ENCODE assay signal across 8 mouse cellular contexts in genomic region chr9:118476766-118477271, GRCm38 (mm10). TPM values are rescaled to one million over a fixed set of nuclear protein-coding genes. Genes with fewer than 3 reads are reported as not detected.
DNase-seq lines count a peak whose midpoint lies in the region; ATAC-seq and TF ChIP-seq lines count a peak whose summit lies in the region.

No protein-coding gene starts in this region.

- under 1% methylated on average over 33 of the region's 33 CpGs for WGBS in kidney, embryonic 16.5 days
- WGBS in embryonic facial prominence, embryonic 10.5 days: under 1% methylated on average over 33 of the region's 33 CpGs
- WGBS in hindbrain, embryonic 16.5 days: under 1% methylated on average over 33 of the region's 33 CpGs
- WGBS in neural tube, embryonic 14.5 days: under 1% methylated on average over 33 of the region's 33 CpGs
- 3% methylated on average over 33 of the region's 33 CpGs for WGBS in thymus, adult 2 months

- H3K27ac ChIP-seq in kidney, embryonic 16.5 days (ENCODE audit: low read length): no peak overlapping the region
- H3K27ac ChIP-seq in embryonic facial prominence, embryonic 10.5 days (replicated peaks): no peak overlapping the region
- H3K27ac ChIP-seq in hindbrain, embryonic 16.5 days (ENCODE audit: low read depth, low read length): no peak overlapping the region
- no peak overlapping the region for H3K27ac ChIP-seq in neural tube, embryonic 14.5 days (ENCODE audit: low read depth, low read length)
- no peak overlapping the region for H3K27ac ChIP-seq in thymus, adult 2 months (ENCODE audit: control insufficient read depth, insufficient read depth, low read length)

- no peaks in the 10 kb centered on the region for H3K9me3 ChIP-seq in kidney, embryonic 16.5 days (ENCODE audit: low read length)
- no peaks in the 10 kb centered on the region for H3K9me3 ChIP-seq in embryonic facial prominence, embryonic 10.5 days
- H3K9me3 ChIP-seq in hindbrain, embryonic 16.5 days (ENCODE audit: control insufficient read depth, low read length): no peaks in the 10 kb centered on the region
- no peaks in the 10 kb centered on the region for H3K9me3 ChIP-seq in neural tube, embryonic 14.5 days (ENCODE audit: control insufficient read depth, low read length)

- H3K4me1 ChIP-seq in kidney, embryonic 16.5 days (ENCODE audit: insufficient read depth, low read length): peaks cover 27% of the 10 kb centered on the region
- peaks cover 31% of the 10 kb centered on the region for H3K4me1 ChIP-seq in embryonic facial prominence, embryonic 10.5 days
- peaks cover 19% of the 10 kb centered on the region for H3K4me1 ChIP-seq in hindbrain, embryonic 16.5 days (ENCODE audit: control insufficient read depth, insufficient read depth, low read depth, low read length)
- peaks cover 13% of the 10 kb centered on the region for H3K4me1 ChIP-seq in neural tube, embryonic 14.5 days (ENCODE audit: control insufficient read depth, insufficient read depth, low read length)
- H3K4me1 ChIP-seq in thymus, adult 2 months (replicated peaks; ENCODE audit: control insufficient read depth, insufficient read depth, low read length): peaks cover 21% of the 10 kb centered on the region

- H3K9ac ChIP-seq in kidney, embryonic 16.5 days (replicated peaks; ENCODE audit: low read length): no peak overlapping the region
- H3K9ac ChIP-seq in hindbrain, embryonic 16.5 days (ENCODE audit: low read depth, low read length): no peak overlapping the region
- H3K9ac ChIP-seq in neural tube, embryonic 14.5 days (replicated peaks; ENCODE audit: low read depth, low read length): no peak overlapping the region

- TF ChIP-seq POLR2A in thymus, adult 2 months (IDR thresholded peaks at IDR 0.05; ENCODE audit: control insufficient read depth, extremely low read depth, insufficient read depth, low read length, poor library complexity): no peak

- no peaks in the 10 kb centered on the region for H3K36me3 ChIP-seq in kidney, embryonic 16.5 days (ENCODE audit: insufficient read depth, low read length)
- H3K36me3 ChIP-seq in embryonic facial prominence, embryonic 10.5 days (replicated peaks): no peaks in the 10 kb centered on the region
- H3K36me3 ChIP-seq in hindbrain, embryonic 16.5 days (ENCODE audit: control insufficient read depth, insufficient read depth, low read length): no peaks in the 10 kb centered on the region
- H3K36me3 ChIP-seq in neural tube, embryonic 14.5 days (ENCODE audit: control insufficient read depth, insufficient read depth, low read length): no peaks in the 10 kb centered on the region
- H3K36me3 ChIP-seq in thymus, adult 2 months (ENCODE audit: control insufficient read depth, insufficient read depth, low read length): no peaks in the 10 kb centered on the region

- no peak for TF ChIP-seq CTCF in thymus, adult 2 months (IDR thresholded peaks at IDR 0.05; ENCODE audit: borderline replicate concordance, control insufficient read depth, extremely low read depth, insufficient read depth, low read length, poor library complexity)

- peaks cover 88% of the 10 kb centered on the region for H3K27me3 ChIP-seq in kidney, embryonic 16.5 days (ENCODE audit: insufficient read depth, low read length)
- peaks cover 96% of the 10 kb centered on the region for H3K27me3 ChIP-seq in embryonic facial prominence, embryonic 10.5 days (replicated peaks; ENCODE audit: low read depth, poor library complexity, severe bottlenecking)
- peaks cover 51% of the 10 kb centered on the region for H3K27me3 ChIP-seq in hindbrain, embryonic 16.5 days (replicated peaks; ENCODE audit: control insufficient read depth, insufficient read depth, low read length)
- peaks cover 46% of the 10 kb centered on the region for H3K27me3 ChIP-seq in neural tube, embryonic 14.5 days (ENCODE audit: control insufficient read depth, insufficient read depth, low read length)
- H3K27me3 ChIP-seq in thymus, adult 2 months (ENCODE audit: control insufficient read depth, insufficient read depth, low read length): peaks cover 31% of the 10 kb centered on the region

- peak overlapping the region; percentile 74 for H3K4me2 ChIP-seq in kidney, embryonic 16.5 days (replicated peaks; ENCODE audit: low read depth, low read length)
- H3K4me2 ChIP-seq in hindbrain, embryonic 16.5 days (ENCODE audit: low read length): peak overlapping the region; percentile 61
- H3K4me2 ChIP-seq in neural tube, embryonic 14.5 days (ENCODE audit: low read depth, low read length): peak overlapping the region; percentile 24; the same call in 1 of the 2 replicates

- no peak for ATAC-seq in kidney, embryonic 16.5 days (ENCODE audit: low FRiP score, low TSS enrichment)
- no peak; the same call in 1 of the 2 replicates for ATAC-seq in hindbrain, embryonic 16.5 days
- no peak for ATAC-seq in neural tube, embryonic 14.5 days (ENCODE audit: low read depth)

- no peak for DNase-seq in kidney, postnatal 25 days
- DNase-seq in embryonic facial prominence, embryonic 10.5 days (ENCODE audit: low spot score): peak; percentile 63
- DNase-seq in adipocyte (ENCODE audit: low spot score): no peak
- no peak for DNase-seq in adrenal gland, postnatal 25 days
- no peak for DNase-seq in thymus, adult 2 months

- H3K4me3 ChIP-seq in kidney, embryonic 16.5 days (ENCODE audit: low read length): peak overlapping the region; percentile 50
- H3K4me3 ChIP-seq in embryonic facial prominence, embryonic 10.5 days: peak overlapping the region; percentile 38
- peak overlapping the region; percentile 43 for H3K4me3 ChIP-seq in hindbrain, embryonic 16.5 days (ENCODE audit: low read length)
- H3K4me3 ChIP-seq in neural tube, embryonic 14.5 days (ENCODE audit: low read depth, low read length): no peak overlapping the region
- H3K4me3 ChIP-seq in thymus, adult 2 months (ENCODE audit: control insufficient read depth, insufficient read depth, low read length): no peak overlapping the region

RNA-seq across cellular contexts. Expression of gene Eomes, which starts 1.2 kb away (rescaled TPM):
- 0.06 TPM in 1 of 2 replicates, not detected in the other for polyA plus RNA-seq in kidney, embryonic 16.5 days (2015; fragmentation: Nextera tagmentation; extraction: Ambion mirVana)
- 0.24 and 0.36 TPM in 2 replicates for polyA plus RNA-seq in embryonic facial prominence, embryonic 10.5 days (2016; fragmentation: Nextera tagmentation; extraction: Ambion mirVana)
- polyA plus RNA-seq in hindbrain, embryonic 16.5 days (2015; fragmentation: Nextera tagmentation; extraction: Ambion mirVana): 1.9 and 3.1 TPM in 2 replicates
- polyA plus RNA-seq in neural tube, embryonic 14.5 days (2014; fragmentation: Nextera tagmentation; extraction: Ambion mirVana): not detected in 2 replicates
- total RNA-seq in adrenal gland, postnatal 25 days (2021): 0.09 and 0.43 TPM in 2 replicates
- polyA plus RNA-seq in thymus, adult 2 months (2012; rRNA removed): 0.78 and 1.4 TPM in 2 replicates

RNA-seq across cellular contexts. Expression of gene Golga4, which starts 29.2 kb away (rescaled TPM):
- polyA plus RNA-seq in kidney, embryonic 16.5 days (2015; fragmentation: Nextera tagmentation; extraction: Ambion mirVana): 55.1 and 63.6 TPM in 2 replicates
- 41.6 and 43.1 TPM in 2 replicates for polyA plus RNA-seq in embryonic facial prominence, embryonic 10.5 days (2016; fragmentation: Nextera tagmentation; extraction: Ambion mirVana)
- polyA plus RNA-seq in hindbrain, embryonic 16.5 days (2015; fragmentation: Nextera tagmentation; extraction: Ambion mirVana): 36.5 and 38.9 TPM in 2 replicates
- polyA plus RNA-seq in neural tube, embryonic 14.5 days (2014; fragmentation: Nextera tagmentation; extraction: Ambion mirVana): 53.8 and 59.1 TPM in 2 replicates
- 119 and 150 TPM in 2 replicates for total RNA-seq in adrenal gland, postnatal 25 days (2021)
- 16.2 and 19.4 TPM in 2 replicates for polyA plus RNA-seq in thymus, adult 2 months (2012; rRNA removed)

Comparison
In these comparisons a context has a peak if more than half of its experiments do, and no peak if none do; other contexts are left out.
1. H3K4me2 ChIP-seq: peak in every context shown above with its lines; median percentile 74 in kidney, embryonic 16.5 days; 61 in hindbrain, embryonic 16.5 days; 24 in neural tube, embryonic 14.5 days.
2. H3K4me3 ChIP-seq: peak in kidney, embryonic 16.5 days (single experiment), embryonic facial prominence, embryonic 10.5 days (single experiment) and hindbrain, embryonic 16.5 days (single experiment); none in neural tube, embryonic 14.5 days (single experiment) and thymus, adult 2 months (single experiment).